Mouse (Mus musculus) liver, adult 2 months (tissue): ENCODE measurements around the gene Lrrc4c.

Experiments used
- CTCF ChIP-seq: fragments of 200-500 bp; IDR thresholded peaks from 2 replicates; pipeline ENCODE4 v1.5.1; 2011; ENCODE audit warnings: low read depth, low read length, control low read depth
- POLR2A ChIP-seq: fragments of 200-500 bp; IDR thresholded peaks from 2 replicates; pipeline ENCODE4 v1.6.1; 2011; ENCODE audit warnings: low read length, control low read depth; ENCODE audit not compliant: insufficient read depth; ENCODE audit errors: extremely low read depth

- TF ChIP-seq CTCF, result no peak
- TF ChIP-seq POLR2A, result no peak
These were observed 16.7 kb downstream of the Lrrc4c start for GRCm38 (mm10) chr2:96334652-96335051.
